Mouse (Mus musculus) Patski (cell line): ENCODE measurements at regions not wholly inside any gene's neighbourhood (a gene's known extent, or its start where the extent isn't known, plus 50 kb on each side); places are given as distances from the start of the nearest gene placed in this dataset.

ENCODE experiments used
- ATAC-seq: fragments of 100-300 bp; one replicate; pipeline ENCODE4 v1.8.0; 2021
- CTCF ChIA-PET: fragments of 350-600 bp; sonication (Branson Sonifier 250); formaldehyde crosslinking; loops from one replicate; lab custom pipeline; 2022; ENCODE audit warnings: inconsistent platforms; lab: Charles Lee
- POLR2A ChIA-PET: fragments of 350-600 bp; sonication (Branson Sonifier 250); formaldehyde crosslinking; loops from one replicate; lab custom pipeline; 2022; ENCODE audit warnings: antibody characterized with exemption, inconsistent platforms; lab: Charles Lee
- DNase-seq: peaks from one replicate; pipeline ENCODE4 v3.0.0-alpha.2; 2011; ENCODE audit warnings: low read depth, low spot score
- H3K27me3 ChIP-seq: fragments of 371-371 bp; one replicate; pipeline ENCODE4 v1.5.1; 2021
- CTCF ChIP-seq: fragments of 100-300 bp; IDR thresholded peaks from one replicate; pipeline ENCODE4 v1.5.1; 2021
- in situ Hi-C: fragments of 300-500 bp; cut with MboI; formaldehyde crosslinking; loops from 3 replicates; pipeline ENCODE4 v1.11.1; 2018; ENCODE audit warnings: low pct_unique_long_range_greater_than_20kb, mixed read lengths

DNA sequence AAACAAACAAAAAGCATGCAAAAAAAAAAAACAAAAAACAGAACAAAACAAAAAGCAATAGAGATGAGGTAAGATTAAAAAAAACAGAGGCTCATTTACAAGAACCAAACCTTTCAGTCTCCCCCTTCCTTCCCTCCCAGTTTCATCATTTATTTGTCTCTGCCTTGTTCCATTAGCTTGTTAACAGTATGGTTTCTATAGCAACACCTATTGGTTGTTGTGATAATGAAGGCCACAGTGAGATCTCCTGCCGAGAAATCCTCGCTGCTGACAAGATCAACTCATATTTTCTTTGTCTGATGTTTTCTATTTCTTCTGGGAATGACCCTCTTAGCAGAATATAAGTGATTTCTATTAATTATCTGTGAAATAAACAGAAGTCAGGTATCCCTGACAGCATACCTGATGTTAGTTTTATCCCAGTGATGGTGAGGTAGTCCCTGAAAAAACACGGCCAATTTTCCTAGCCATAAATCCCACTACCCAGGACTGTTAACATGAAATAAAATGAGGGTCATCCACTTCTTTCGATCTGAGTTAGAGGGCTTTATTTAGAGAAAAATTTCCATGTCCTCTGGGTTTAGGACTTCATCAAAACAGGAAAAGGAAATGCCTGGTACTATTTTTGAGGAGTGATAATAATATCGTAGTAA lies 288.9 kb upstream of the Gm49339 start:
- ChIA-PET POLR2A (no interaction called here), CTCF (no interaction called here)
- ATAC-seq (no peak), DNase-seq (no peak)
- TF ChIP-seq CTCF, result no peak
- in situ Hi-C loops, result no loop called here
- H3K27me3 ChIP-seq, result peaks cover 5% of the 10 kb centered on the region

DNA sequence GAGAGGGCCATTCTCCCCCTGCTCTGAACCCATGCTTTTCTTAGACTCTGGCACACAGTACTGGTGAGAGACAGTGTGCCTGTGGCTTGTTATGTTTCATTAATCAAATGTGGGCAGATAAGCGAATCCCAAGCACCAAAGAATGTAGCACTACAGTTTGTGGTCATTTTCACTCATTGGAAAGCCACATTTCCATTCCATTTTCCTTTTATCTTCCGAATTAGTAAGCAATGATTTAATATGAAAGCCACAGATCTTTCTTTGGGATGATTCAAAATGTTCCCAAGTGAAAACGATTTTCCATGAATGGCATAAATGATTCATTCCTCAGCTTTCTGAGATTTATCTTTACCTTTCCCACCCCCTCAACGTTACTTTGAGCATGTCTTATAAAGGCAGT lies 260.9 kb upstream of the Gm49339 start:
- CTCF ChIA-PET, result interaction anchor here (1.2 kb wide), 1 partner anchor 15 kb away, joined by 3 read pairs; no protein-coding TSS in a partner anchor
- no peak for TF ChIP-seq CTCF
- POLR2A ChIA-PET, result interaction anchor here (0.9 kb wide), 1 partner anchor 10 kb away, joined by 3 read pairs; no protein-coding TSS in a partner anchor
- no peaks in the 10 kb centered on the region for H3K27me3 ChIP-seq
- ATAC-seq (no peak), DNase-seq (no peak)
- in situ Hi-C loops, result no loop called here

DNA sequence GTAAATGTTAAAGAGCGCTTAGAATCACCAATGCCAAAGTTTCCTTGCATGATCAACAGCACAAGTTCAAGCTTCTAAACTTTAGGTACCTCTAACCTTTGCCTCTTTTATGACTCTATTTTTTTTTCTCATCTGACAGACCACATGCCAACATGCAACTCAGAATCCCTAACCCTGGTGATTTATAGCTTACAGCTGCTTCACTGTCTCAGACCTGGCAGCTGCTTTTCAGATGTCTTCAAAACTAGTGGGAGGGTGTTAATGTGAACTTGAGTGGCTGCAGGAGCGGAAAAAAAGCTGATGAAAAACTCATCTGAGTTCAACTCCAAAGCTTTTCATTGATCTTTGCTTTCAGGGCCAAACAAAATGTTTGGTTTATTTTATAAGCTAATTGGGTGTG lies 246.8 kb upstream of the Gm49339 start:
- DNase-seq (no peak), ATAC-seq (no peak)
- in situ Hi-C loops, result no loop called here
- no peaks in the 10 kb centered on the region for H3K27me3 ChIP-seq
- ChIA-PET CTCF (interaction anchor here (0.9 kb wide), 1 partner anchor 12 kb away, joined by 3 read pairs; no protein-coding TSS in a partner anchor), POLR2A (no interaction called here)
- no peak for TF ChIP-seq CTCF

DNA sequence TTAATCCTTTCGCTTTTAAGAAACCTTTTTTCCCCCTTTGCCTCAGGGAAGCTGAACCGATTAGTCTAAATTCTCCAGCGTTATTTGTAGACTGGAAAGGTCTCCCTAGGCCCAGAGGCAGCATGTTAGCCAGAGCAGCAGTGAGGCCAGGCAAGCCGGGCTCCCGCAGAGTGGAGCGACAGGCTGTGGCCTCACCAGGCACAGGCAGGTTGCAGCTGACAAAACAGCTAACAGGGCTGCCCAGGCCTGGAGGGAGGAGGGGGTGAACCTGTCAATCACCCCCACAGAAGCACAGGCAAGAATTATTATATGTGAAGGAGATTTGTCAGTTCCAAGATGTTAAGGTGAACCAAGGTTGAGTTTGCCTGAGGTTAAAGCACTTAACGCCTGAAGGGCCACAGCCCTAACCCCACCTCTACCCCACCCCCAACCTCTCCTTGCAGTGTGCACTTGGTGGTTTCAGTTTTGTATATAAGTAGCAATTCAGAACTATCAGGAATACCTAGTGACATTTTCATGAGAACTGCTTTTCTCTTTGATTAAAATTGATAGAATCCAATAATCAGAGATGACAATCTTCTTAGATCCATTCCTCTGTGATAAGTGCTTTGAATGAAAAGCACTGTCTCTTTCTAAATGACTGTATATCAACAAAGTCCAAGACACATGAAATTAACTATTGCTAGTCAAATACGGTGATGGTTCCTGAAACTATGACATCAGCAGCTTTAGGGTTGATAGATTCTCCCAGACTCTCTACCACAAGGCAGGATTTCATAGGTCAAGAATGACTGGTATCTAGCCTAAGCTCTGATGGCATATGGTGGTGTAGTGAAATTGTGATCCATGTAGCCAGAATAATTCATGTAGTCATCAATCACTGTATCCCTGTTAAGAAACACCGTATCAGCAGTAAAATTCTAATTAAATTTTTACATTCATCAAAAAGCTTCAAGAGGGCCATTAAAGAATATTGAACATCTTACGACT lies 244.5 kb upstream of the Gm49339 start:
- ChIA-PET CTCF (interaction anchor here (1.2 kb wide), 1 partner anchor 16 kb away, joined by 3 read pairs; no protein-coding TSS in a partner anchor), POLR2A (no interaction called here)
- no peak for TF ChIP-seq CTCF
- no peak for DNase-seq
- in situ Hi-C loops, result no loop called here
- H3K27me3 ChIP-seq, result no peaks in the 10 kb centered on the region
- no peak for ATAC-seq

DNA sequence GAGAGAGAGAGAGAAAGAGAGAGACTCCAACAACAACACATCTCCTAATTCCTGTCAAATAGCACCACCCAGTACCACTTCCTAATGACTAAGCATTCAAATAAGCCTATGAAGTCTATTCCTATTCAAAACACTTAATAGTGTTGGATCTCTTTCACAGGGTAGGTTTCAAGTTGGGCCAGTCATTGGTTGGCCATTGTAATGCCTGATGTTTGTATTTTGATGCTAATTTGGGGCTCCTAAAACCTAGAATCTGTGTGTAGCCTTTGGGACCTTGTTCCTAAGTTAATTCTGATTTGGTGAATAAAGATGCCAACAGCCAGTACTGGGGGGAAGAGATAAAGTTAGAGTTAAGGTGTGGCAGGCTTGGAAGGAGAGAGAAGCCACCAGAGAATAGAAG lies 242.3 kb upstream of the Gm49339 start:
- POLR2A ChIA-PET, result no interaction called here
- no peak for DNase-seq
- no peak for TF ChIP-seq CTCF
- no peak for ATAC-seq
- in situ Hi-C loops, result no loop called here
- no peaks in the 10 kb centered on the region for H3K27me3 ChIP-seq
- CTCF ChIA-PET, result interaction anchor here (1.1 kb wide), 1 partner anchor 17 kb away, joined by 3 read pairs; no protein-coding TSS in a partner anchor

DNA sequence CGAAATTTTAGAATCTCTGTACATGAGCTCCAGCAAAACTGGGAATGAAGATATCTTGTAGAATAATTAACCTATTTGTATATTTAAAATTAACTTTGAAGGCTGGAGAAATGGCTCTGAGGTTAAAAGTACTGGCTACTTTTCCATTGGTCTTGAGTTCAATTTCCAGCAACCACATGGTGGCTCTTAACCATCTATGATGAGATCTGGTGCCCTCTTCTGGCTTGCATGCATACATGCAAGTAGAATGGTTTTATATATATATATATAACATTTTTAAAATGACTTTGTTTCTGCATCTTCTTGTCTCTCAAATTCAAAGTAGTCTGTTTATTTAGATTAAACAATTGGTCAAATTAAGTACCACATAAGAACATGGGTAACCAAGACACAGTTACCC lies 227.0 kb upstream of the Gm49339 start:
- DNase-seq, result no peak
- no peaks in the 10 kb centered on the region for H3K27me3 ChIP-seq
- no peak for ATAC-seq
- in situ Hi-C loops, result no loop called here
- POLR2A ChIA-PET, result no interaction called here
- peak; percentile 29 for TF ChIP-seq CTCF
- CTCF ChIA-PET, result no interaction called here

DNA sequence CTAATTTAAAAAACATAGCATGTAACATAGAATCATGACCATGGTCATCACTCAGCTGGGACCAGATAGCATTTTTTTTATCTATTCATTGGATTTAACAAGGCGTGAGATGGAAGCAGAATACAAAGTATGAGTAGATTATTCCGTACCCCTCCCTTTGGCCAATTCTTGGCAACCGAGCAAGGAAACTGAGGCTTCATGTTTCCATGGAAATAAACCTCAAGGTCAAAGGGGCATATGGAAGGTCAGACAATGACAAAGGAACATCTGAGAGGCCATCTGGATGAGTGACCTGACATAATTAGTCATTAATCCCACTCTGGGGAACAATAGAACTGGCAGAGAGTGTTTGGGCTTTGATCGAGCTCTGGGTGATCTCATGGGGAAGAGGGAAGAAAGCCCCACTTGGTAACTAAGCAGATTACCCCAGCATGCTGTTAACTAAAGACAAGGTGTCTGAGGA lies 222.8 kb upstream of the Gm49339 start:
- ChIA-PET POLR2A (no interaction called here), CTCF (no interaction called here)
- TF ChIP-seq CTCF, result no peak
- in situ Hi-C loops, result no loop called here
- DNase-seq (no peak), ATAC-seq (no peak)
- H3K27me3 ChIP-seq, result peaks cover 5% of the 10 kb centered on the region

DNA sequence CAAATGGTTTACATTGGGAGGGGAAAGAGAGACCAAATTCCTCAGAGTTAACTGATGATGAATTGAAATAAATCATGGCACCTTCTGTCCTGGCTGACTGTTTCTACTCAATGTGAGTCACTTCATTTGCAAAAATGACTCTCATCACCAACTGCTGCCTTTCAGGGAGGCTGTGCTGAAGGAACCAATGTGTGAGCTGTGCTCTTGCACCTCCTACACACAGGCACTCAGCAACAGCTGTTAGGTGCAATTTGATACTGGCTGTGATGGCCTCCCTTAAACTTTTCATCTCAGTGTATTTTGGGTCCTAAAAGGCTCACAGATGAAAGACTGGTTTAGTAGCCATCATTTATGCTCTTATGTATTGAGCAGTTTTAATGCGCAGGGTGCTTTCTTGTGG lies 209.0 kb upstream of the Gm49339 start:
- ATAC-seq (peak; percentile 82), DNase-seq (no peak)
- ChIA-PET CTCF (no interaction called here), POLR2A (no interaction called here)
- in situ Hi-C loops, result loop anchor here (10.0 kb wide), 1 partner anchor 567 kb away; no protein-coding TSS in a partner anchor
- TF ChIP-seq CTCF, result no peak
- no peaks in the 10 kb centered on the region for H3K27me3 ChIP-seq

DNA sequence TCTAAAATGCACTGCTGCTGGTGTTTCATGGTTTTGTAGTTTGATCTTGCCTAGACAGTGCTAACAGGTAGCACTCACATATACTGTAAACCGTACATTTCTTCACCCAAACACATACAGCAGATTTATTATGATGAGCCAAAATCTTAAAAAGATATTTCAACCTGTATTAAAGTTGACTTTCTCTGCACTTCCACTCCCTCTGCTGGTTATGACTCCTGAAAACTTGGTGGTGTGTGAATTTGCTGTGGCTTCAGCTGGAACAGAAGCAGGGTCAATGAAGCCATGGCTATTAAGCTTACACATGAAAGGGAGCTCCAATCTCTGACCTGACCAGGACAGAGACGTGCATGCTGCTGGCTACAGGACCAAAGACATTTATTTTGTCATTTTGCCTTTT lies 202.2 kb upstream of the Gm49339 start:
- ChIA-PET POLR2A (no interaction called here), CTCF (interaction anchor here (0.7 to 3.2 kb wide), 3 partner anchors 11 to 574 kb away, joined by 3 to 11 read pairs (median 3); no protein-coding TSS in a partner anchor)
- TF ChIP-seq CTCF, result peak; percentile 36
- DNase-seq, result no peak
- in situ Hi-C loops, result loop anchor here (10.0 kb wide), 1 partner anchor 573 kb away; no protein-coding TSS in a partner anchor
- no peak for ATAC-seq
- peaks cover 1% of the 10 kb centered on the region for H3K27me3 ChIP-seq

DNA sequence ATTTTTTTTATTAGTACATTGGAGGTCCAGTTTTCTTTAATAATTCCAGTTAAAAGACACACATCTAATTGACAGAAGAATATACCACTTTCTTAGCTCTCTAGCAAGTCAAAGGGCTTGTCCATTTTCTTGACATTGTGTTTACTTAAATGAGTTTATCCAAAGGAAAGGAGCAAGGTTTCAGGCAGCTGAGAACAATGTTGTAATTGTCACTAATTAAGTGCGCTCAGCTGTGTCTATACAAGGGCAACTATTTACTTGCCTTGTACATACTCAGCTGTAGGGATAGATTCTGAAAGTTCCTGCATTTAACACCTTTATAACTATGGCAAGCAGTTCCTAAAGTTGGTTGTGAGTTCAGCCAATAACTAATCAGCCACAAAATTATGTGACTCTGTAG lies 198.0 kb upstream of the Gm49339 start:
- no peak for ATAC-seq
- CTCF ChIA-PET, result no interaction called here
- no peak for DNase-seq

More for the DNA sequence above, 198.0 kb upstream of the Gm49339 start:
- POLR2A ChIA-PET, result no interaction called here
- in situ Hi-C loops, result loop anchor here (10.0 kb wide), 1 partner anchor 388 kb away; the partner anchor contains the start of gene Sim1
- no peak for TF ChIP-seq CTCF
- peaks cover 10% of the 10 kb centered on the region for H3K27me3 ChIP-seq
